Comparison of ENCODE assay signal across 13 mouse cellular contexts in genomic region chr15:52928408-52928807, GRCm38 (mm10).
DNase-seq lines count a peak whose midpoint lies in the region; ATAC-seq lines count a peak whose summit lies in the region.
"Had no signal": no experiment of that assay in that cellular context is flagged by ENCODE, and none has a peak within 500 bp of the region (broad histone marks: within the 10 kb centered on the region; RNA-seq: fewer than 3 reads in every experiment).

No protein-coding gene starts in this region.

- no peaks in the 10 kb centered on the region for H3K36me3 ChIP-seq in hindbrain, embryonic 11.5 days (ENCODE audit: control insufficient read depth, insufficient read depth, low read length)
- H3K36me3 ChIP-seq: heart, embryonic 13.5 days; neural tube, embryonic 12.5 days had no signal

- 72% methylated on average over 3 of the region's 3 CpGs for WGBS in hindbrain, embryonic 11.5 days

- H3K4me1 ChIP-seq in hindbrain, embryonic 11.5 days (replicated peaks; ENCODE audit: control insufficient read depth, insufficient read depth, low read length) = no peaks in the 10 kb centered on the region
- H3K4me1 ChIP-seq: heart, embryonic 13.5 days; neural tube, embryonic 12.5 days had no signal

- H3K4me3 ChIP-seq in hindbrain, embryonic 11.5 days (ENCODE audit: low read depth, low read length) = no peak overlapping the region
- H3K4me3 ChIP-seq: heart, embryonic 13.5 days; neural tube, embryonic 12.5 days had no signal

- peak; percentile 92 for ATAC-seq in common myeloid progenitor, adult 5-6 weeks (replicated peaks; ENCODE audit: low read depth, poor library complexity, severe bottlenecking)
- ATAC-seq in hindbrain, embryonic 11.5 days (ENCODE audit: low FRiP score) = no peak
- ATAC-seq: forebrain, postnatal 0 days had no signal

- no peak overlapping the region for H3K9ac ChIP-seq in hindbrain, embryonic 11.5 days (ENCODE audit: low read depth, low read length)
- H3K9ac ChIP-seq: forebrain, postnatal 0 days; heart, embryonic 13.5 days; neural tube, embryonic 12.5 days had no signal

- no peak overlapping the region for H3K27ac ChIP-seq in hindbrain, embryonic 11.5 days (ENCODE audit: low read depth, low read length)
- H3K27ac ChIP-seq: heart, embryonic 13.5 days; macrophage; neural tube, embryonic 12.5 days had no signal

- no peaks in the 10 kb centered on the region for H3K9me3 ChIP-seq in hindbrain, embryonic 11.5 days (ENCODE audit: control insufficient read depth, low read length)
- H3K9me3 ChIP-seq: heart, embryonic 13.5 days; neural tube, embryonic 12.5 days had no signal

- H3K27me3 ChIP-seq in hindbrain, embryonic 11.5 days (ENCODE audit: control insufficient read depth, insufficient read depth, low read length) = no peaks in the 10 kb centered on the region
- H3K27me3 ChIP-seq: heart, embryonic 13.5 days; neural tube, embryonic 12.5 days had no signal

- no peak overlapping the region for H3K4me2 ChIP-seq in hindbrain, embryonic 11.5 days (replicated peaks; ENCODE audit: low read depth, low read length)
- H3K4me2 ChIP-seq: heart, embryonic 13.5 days; neural tube, embryonic 12.5 days had no signal

- peak; percentile 33 for DNase-seq in embryo, embryonic 10 days (ENCODE audit: low spot score)
- no peak for DNase-seq in embryo, embryonic 11 days
- peak; percentile 5 for DNase-seq in ovary, postnatal 36 days (ENCODE audit: low spot score)
- DNase-seq in ovary, postnatal 10 days (ENCODE audit: low spot score) = no peak
- peak; percentile 13 for DNase-seq in skeletal muscle tissue, adult 2 months (ENCODE audit: low read depth, low spot score)
- no peak for DNase-seq in hindbrain, embryonic 11.5 days (ENCODE audit: low spot score)
- no peak for DNase-seq in layer of hippocampus, postnatal 36 days
- DNase-seq: forebrain, postnatal 0 days; kidney, adult 18-20 months had no signal

Comparison
In these comparisons a context has a peak if more than half of its experiments do, and no peak if none do; other contexts are left out.
1. DNase-seq: peak in embryo, embryonic 10 days (single experiment), ovary, postnatal 36 days (single experiment) and skeletal muscle tissue, adult 2 months (single experiment); none in embryo, embryonic 11 days (single experiment), ovary, postnatal 10 days (single experiment), hindbrain, embryonic 11.5 days (single experiment) and layer of hippocampus, postnatal 36 days (0 of 2).